In genomic region chr11:118289037-118289511, GRCm38 (mm10) we compare ENCODE assay signal across 8 mouse cellular contexts. TPM values are rescaled to one million over a fixed set of nuclear protein-coding genes. Genes with fewer than 3 reads are reported as not detected.
DNase-seq lines count a peak whose midpoint lies in the region; ATAC-seq and TF ChIP-seq lines count a peak whose summit lies in the region.

No protein-coding gene starts in this region.

- H3K36me3 ChIP-seq in forebrain, embryonic 10.5 days (replicated peaks), result peaks cover 37% of the 10 kb centered on the region
- H3K36me3 ChIP-seq in kidney, embryonic 16.5 days (ENCODE audit: insufficient read depth, low read length), result peaks cover 26% of the 10 kb centered on the region
- peaks cover 22% of the 10 kb centered on the region for H3K36me3 ChIP-seq in myocyte (ENCODE audit: control insufficient read depth, insufficient read depth)

- intact Hi-C loops in left cerebral cortex, postnatal 36 days (cut with DNase I), result no loop called here

- H3K79me2 ChIP-seq in myocyte (ENCODE audit: control insufficient read depth, insufficient read depth), result peaks cover 41% of the 10 kb centered on the region

- H3K9ac ChIP-seq in kidney, embryonic 16.5 days (replicated peaks; ENCODE audit: low read length), result peak overlapping the region; percentile 91

- 2% methylated on average over 16 of the region's 16 CpGs for WGBS in forebrain, embryonic 10.5 days
- under 1% methylated on average over 16 of the region's 16 CpGs for WGBS in kidney, embryonic 16.5 days

- no peaks in the 10 kb centered on the region for H3K9me3 ChIP-seq in forebrain, embryonic 10.5 days
- H3K9me3 ChIP-seq in kidney, embryonic 16.5 days (ENCODE audit: low read length), result no peaks in the 10 kb centered on the region

- H3K4me3 ChIP-seq in layer of hippocampus, adult 2 months, result peak overlapping the region; percentile 85
- H3K4me3 ChIP-seq in forebrain, embryonic 10.5 days, result peak overlapping the region; percentile 92
- peak overlapping the region; percentile 92 for H3K4me3 ChIP-seq in kidney, embryonic 16.5 days (ENCODE audit: low read length)
- H3K4me3 ChIP-seq in myocyte, result peak overlapping the region; percentile 96

- H3ac ChIP-seq in myocyte (ENCODE audit: control insufficient read depth, insufficient read length), result peak overlapping the region; percentile 79

- peaks cover 27% of the 10 kb centered on the region for H3K4me1 ChIP-seq in forebrain, embryonic 10.5 days
- peaks cover 15% of the 10 kb centered on the region for H3K4me1 ChIP-seq in kidney, embryonic 16.5 days (ENCODE audit: insufficient read depth, low read length)

- peak overlapping the region; percentile 97 for H3K27ac ChIP-seq in layer of hippocampus, adult 2 months
- H3K27ac ChIP-seq in forebrain, embryonic 10.5 days, result peak overlapping the region; percentile 90
- H3K27ac ChIP-seq in kidney, embryonic 16.5 days (ENCODE audit: low read length), result peak overlapping the region; percentile 80

- no peak for ATAC-seq in kidney, embryonic 16.5 days (ENCODE audit: low FRiP score, low TSS enrichment)

- no peak for TF ChIP-seq CTCF in layer of hippocampus, adult 2 months (conservative IDR thresholded peaks at IDR 0.05)

- peak; percentile 23 for TF ChIP-seq POLR2A in myocyte (IDR thresholded peaks at IDR 0.05; ENCODE audit: insufficient read length, low read depth)

- H3K4me2 ChIP-seq in kidney, embryonic 16.5 days (replicated peaks; ENCODE audit: low read depth, low read length), result peak overlapping the region; percentile 72
- H3K4me2 ChIP-seq in myocyte (ENCODE audit: low read depth), result peak overlapping the region; percentile 73

- DNase-seq in layer of hippocampus, adult 2 months (ENCODE audit: low spot score in 2 of 2), result no peak
- no peak for DNase-seq in layer of hippocampus, adult 11-12 months (ENCODE audit: low spot score)
- peak; percentile 79 for DNase-seq in R1 (ENCODE audit: low read depth, low spot score)
- DNase-seq in forebrain, embryonic 10.5 days (ENCODE audit: extremely low spot score, low spot score), result no peak
- no peak for DNase-seq in layer of hippocampus, postnatal 36 days
- DNase-seq in left cerebral cortex, postnatal 36 days (ENCODE audit: low spot score in 2 of 2), result no peak

- H3K27me3 ChIP-seq in forebrain, embryonic 10.5 days (ENCODE audit: poor library complexity, severe bottlenecking), result no peaks in the 10 kb centered on the region
- H3K27me3 ChIP-seq in kidney, embryonic 16.5 days (ENCODE audit: insufficient read depth, low read length), result no peaks in the 10 kb centered on the region
- H3K27me3 ChIP-seq in myocyte (ENCODE audit: control insufficient read depth, insufficient read depth, insufficient read length), result no peaks in the 10 kb centered on the region

TF ChIP-seq in myocyte, 11 proteins besides CTCF, POLR2A, EP300 and RAD21:
- TF ChIP-seq TCF12 (IDR thresholded peaks at IDR 0.05; ENCODE audit: insufficient read depth, poor library complexity, severe bottlenecking) (no peak), REST (IDR thresholded peaks at IDR 0.05; ENCODE audit: insufficient read depth, insufficient read length) (no peak), MYOD1 (IDR thresholded peaks at IDR 0.05; ENCODE audit: control insufficient read depth in 1 of 3, insufficient read length in 2 of 3, low read depth in 2 of 3) (no peak), USF1 (IDR thresholded peaks at IDR 0.05; ENCODE audit: low read depth) (peak; percentile 36), MYOG (IDR thresholded peaks at IDR 0.05; ENCODE audit: control insufficient read depth in 1 of 3, insufficient read depth in 1 of 3, insufficient read length in 2 of 3, low read depth in 2 of 3) (no peak), E2F4 (IDR thresholded peaks at IDR 0.05; ENCODE audit: insufficient read depth) (no peak), TCF3 (IDR thresholded peaks at IDR 0.05; ENCODE audit: insufficient read length, low read depth) (no peak), CEBPB (IDR thresholded peaks at IDR 0.05; ENCODE audit: insufficient read depth, poor library complexity, severe bottlenecking) (no peak)
TF ChIP-seq in myocyte: peak in this region for 1.

RNA-seq across cellular contexts. Expression of gene Usp36, which starts 1.0 kb away (rescaled TPM):
- total RNA-seq in layer of hippocampus, adult 2 months (2021), result 10 to 100 TPM; 26.5 to 28.5 TPM
- polyA plus RNA-seq in forebrain, embryonic 10.5 days (2016; fragmentation: Nextera tagmentation; extraction: Ambion mirVana), result 22.9 and 24.6 TPM in 2 replicates
- 21.4 and 24.8 TPM in 2 replicates for polyA plus RNA-seq in kidney, embryonic 16.5 days (2015; fragmentation: Nextera tagmentation; extraction: Ambion mirVana)
- 19.5 TPM for polyA plus RNA-seq in myocyte (2012; fragmentation: generic; extraction: Trizol)
- 10 to 100 TPM; 22.5 to 25.5 TPM for total RNA-seq in layer of hippocampus, postnatal 36 days (2021)
- total RNA-seq in left cerebral cortex, postnatal 36 days (2021), result 10 to 100 TPM; 26.8 to 32.2 TPM

RNA-seq across cellular contexts. Expression of gene Cyth1, which starts 40.7 kb away (rescaled TPM):
- 100 to 1,000 TPM; 101 to 108 TPM for total RNA-seq in layer of hippocampus, adult 2 months (2021)
- 10.1 and 11.5 TPM in 2 replicates for polyA plus RNA-seq in forebrain, embryonic 10.5 days (2016; fragmentation: Nextera tagmentation; extraction: Ambion mirVana)
- polyA plus RNA-seq in kidney, embryonic 16.5 days (2015; fragmentation: Nextera tagmentation; extraction: Ambion mirVana), result 17.9 and 18.2 TPM in 2 replicates
- polyA plus RNA-seq in myocyte (2012; fragmentation: generic; extraction: Trizol), result 16.1 TPM
- 100 to 1,000 TPM in 1 of 2 experiments, 10 to 100 TPM in 1; 84.3 to 103 TPM for total RNA-seq in layer of hippocampus, postnatal 36 days (2021)
- 10 to 100 TPM; 65.9 to 67.3 TPM for total RNA-seq in left cerebral cortex, postnatal 36 days (2021)

RNA-seq across cellular contexts. Expression of gene Cep295nl, which starts 53.2 kb away (rescaled TPM):
- total RNA-seq in layer of hippocampus, adult 2 months (2021), result 1 to 10 TPM; 1.1 to 1.6 TPM
- polyA plus RNA-seq in forebrain, embryonic 10.5 days (2016; fragmentation: Nextera tagmentation; extraction: Ambion mirVana), result 0.16 and 0.26 TPM in 2 replicates
- 0.37 and 0.39 TPM in 2 replicates for polyA plus RNA-seq in kidney, embryonic 16.5 days (2015; fragmentation: Nextera tagmentation; extraction: Ambion mirVana)
- 0.60 TPM for polyA plus RNA-seq in myocyte (2012; fragmentation: generic; extraction: Trizol)
- total RNA-seq in layer of hippocampus, postnatal 36 days (2021), result 1 to 10 TPM; 1.2 to 1.4 TPM
- 1 to 10 TPM; 1.3 to 1.8 TPM for total RNA-seq in left cerebral cortex, postnatal 36 days (2021)
